Mouse (Mus musculus) kidney, embryonic 15.5 days (tissue): ENCODE data around the gene Col8a1. TPM values are rescaled to one million over a fixed set of nuclear protein-coding genes. Genes with fewer than 3 reads are reported as not detected.

Experiments
- ATAC-seq: fragments of 200-750 bp; cut with Nextera tagmentation; replicated peaks from 2 replicates; pipeline ENCODE4 v1.8.0; 2017; ENCODE audit warnings: moderate TSS enrichment; ENCODE audit not compliant: low FRiP score
- H3K27ac ChIP-seq: fragments of 300-500 bp; sonication (generic); 2 replicates; pipeline ENCODE4 v1.5.1; 2015; ENCODE audit warnings: mild to moderate bottlenecking, inconsistent platforms
- H3K27me3 ChIP-seq: fragments of 300-500 bp; sonication (generic); 2 replicates; pipeline ENCODE4 v1.6.1; 2015; ENCODE audit warnings: inconsistent platforms
- H3K36me3 ChIP-seq: fragments of 300-500 bp; sonication (generic); 2 replicates; pipeline ENCODE4 v1.6.1; 2015; ENCODE audit warnings: inconsistent platforms
- H3K4me1 ChIP-seq: fragments of 300-500 bp; sonication (generic); 2 replicates; pipeline ENCODE4 v1.6.1; 2015; ENCODE audit warnings: inconsistent platforms
- H3K4me2 ChIP-seq: fragments of 300-500 bp; sonication (generic); 2 replicates; pipeline ENCODE4 v1.6.1; 2015; ENCODE audit warnings: moderate library complexity, mild to moderate bottlenecking, inconsistent platforms
- H3K4me3 ChIP-seq: fragments of 300-500 bp; sonication (generic); replicated peaks from 2 replicates; pipeline ENCODE4 v1.5.1; 2015; ENCODE audit warnings: mild to moderate bottlenecking, inconsistent platforms
- H3K9ac ChIP-seq: fragments of 300-500 bp; sonication (generic); 2 replicates; pipeline ENCODE4 v1.6.1; 2015; ENCODE audit warnings: mild to moderate bottlenecking, inconsistent platforms
- H3K9me3 ChIP-seq: fragments of 300-500 bp; sonication (generic); replicated peaks from 2 replicates; pipeline ENCODE4 v1.6.1; 2016; ENCODE audit warnings: inconsistent platforms
- WGBS: fragments of 180-500 bp; shearing (Covaris S2); methylation state at CpG from one replicate; pipeline ENCODE4 v1.1.7; 2015; ENCODE audit warnings: mixed read lengths; 5-methylcytosine and 5-hydroxymethylcytosine counted together
- polyA plus RNA-seq: library from polyadenylated mRNA; unstranded; fragments of >200 nt; fragmentation: Nextera tagmentation; extraction: Ambion mirVana; gene quantifications from 2 replicates; pipeline ENCODE4 v1.2.1, GENCODE M21; 2015

Gene Col8a1
- 2.5 and 2.8 TPM in 2 replicates for polyA plus RNA-seq

GRCm38 (mm10) chr16:57754526-57755125 lies at the start of gene Col8a1:
Col8a1 (minus strand) TSS chr16:57754737.
- ATAC-seq: 0 out of 2 replicates have a peak, but pooled peaks have one; percentile 25
- H3K27me3 ChIP-seq: peaks cover 20% of the 10 kb centered on the region
- H3K4me2 ChIP-seq: peak within 1 kb of the TSS; percentile 79
- WGBS: 2% methylated on average over 19 of the region's 19 CpGs
- H3K9me3 ChIP-seq: no peaks in the 10 kb centered on the region
- peak within 1 kb of the TSS; percentile 31; the same call in 1 of the 2 replicates for H3K9ac ChIP-seq
- H3K36me3 ChIP-seq: no peaks in the 10 kb centered on the region
- no peak within 1 kb of the TSS for H3K27ac ChIP-seq
- H3K4me3 ChIP-seq: peak within 1 kb of the TSS; percentile 41
- H3K4me1 ChIP-seq: peaks cover 8% of the 10 kb centered on the region; the same call in 1 of the 2 replicates

GRCm38 (mm10) chr16:57801886-57802285 lies 47.3 kb upstream of the Col8a1 start:
- ATAC-seq: no peak
- Histone ChIP-seq H3K4me3 (no peak overlapping the region), H3K27me3 (no peaks in the 10 kb centered on the region), H3K9me3 (no peaks in the 10 kb centered on the region), H3K9ac (no peak overlapping the region), H3K4me2 (no peak overlapping the region), H3K27ac (no peak overlapping the region), H3K36me3 (no peaks in the 10 kb centered on the region), H3K4me1 (no peaks in the 10 kb centered on the region)
- 93% methylated on average over 2 of the region's 2 CpGs for whole genome bisulfite sequencing

GRCm38 (mm10) chr16:57796321-57796720 lies 41.8 kb upstream of the Col8a1 start:
- no peak for ATAC-seq
- Histone ChIP-seq H3K4me3 (no peak overlapping the region), H3K9ac (no peak overlapping the region), H3K27me3 (no peaks in the 10 kb centered on the region), H3K9me3 (no peaks in the 10 kb centered on the region), H3K36me3 (no peaks in the 10 kb centered on the region), H3K27ac (no peak overlapping the region), H3K4me1 (no peaks in the 10 kb centered on the region), H3K4me2 (no peak overlapping the region)
- WGBS: 70% methylated on average over 6 of the region's 6 CpGs

- Histone ChIP-seq H3K27ac (no peak overlapping the region), H3K4me1 (no peaks in the 10 kb centered on the region), H3K9ac (no peak overlapping the region), H3K27me3 (no peaks in the 10 kb centered on the region), H3K4me3 (no peak overlapping the region), H3K4me2 (no peak overlapping the region), H3K9me3 (no peaks in the 10 kb centered on the region), H3K36me3 (no peaks in the 10 kb centered on the region)
- no peak for ATAC-seq
Observed at GRCm38 (mm10) chr16:57779011-57779410, 24.5 kb upstream of the Col8a1 start.

DNA sequence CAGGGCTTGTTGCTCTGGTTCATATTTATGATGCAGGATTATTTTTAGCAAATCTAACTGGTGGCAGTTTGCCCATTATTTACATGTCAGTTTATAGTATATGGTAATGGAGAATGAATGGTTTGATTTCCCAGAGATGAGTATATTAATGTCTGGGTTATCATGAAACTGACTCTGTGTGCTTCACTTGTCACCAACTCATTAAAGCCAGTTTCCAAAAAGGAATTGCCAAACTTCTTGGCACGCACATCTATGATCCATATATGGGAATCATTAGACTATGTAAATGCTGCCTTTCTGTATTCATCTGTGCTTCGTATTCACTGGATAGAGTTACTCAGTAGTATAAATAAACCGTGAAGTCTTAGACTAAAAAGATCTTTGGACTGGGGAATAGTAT lies 11.1 kb upstream of the Col8a1 start:
- 75% methylated on average over 3 of the region's 3 CpGs for WGBS
- Histone ChIP-seq H3K9me3 (no peaks in the 10 kb centered on the region), H3K4me1 (no peaks in the 10 kb centered on the region), H3K27me3 (no peaks in the 10 kb centered on the region), H3K27ac (no peak overlapping the region), H3K9ac (no peak overlapping the region), H3K4me3 (no peak overlapping the region), H3K4me2 (no peak overlapping the region), H3K36me3 (no peaks in the 10 kb centered on the region)
- ATAC-seq: no peak

DNA sequence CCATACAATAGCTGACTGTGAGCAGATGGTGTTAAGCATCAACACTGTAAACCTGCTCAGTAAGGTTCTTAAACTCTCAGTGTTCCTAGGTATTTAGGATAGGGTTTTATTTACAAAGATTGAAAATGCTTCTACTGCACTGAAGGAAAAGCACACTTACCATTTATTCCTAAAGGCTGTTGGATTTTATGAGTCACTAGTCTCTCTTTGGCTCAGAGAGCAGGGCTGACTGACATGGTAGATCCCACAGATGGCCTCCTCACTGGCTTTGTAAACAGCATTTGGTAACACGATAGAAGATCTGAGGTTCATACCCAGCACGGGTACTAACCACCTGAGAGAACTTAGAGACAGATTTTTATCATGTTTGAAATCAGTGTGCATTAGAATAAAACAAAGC lies 5.3 kb upstream of the Col8a1 start:
- Histone ChIP-seq H3K9me3 (no peaks in the 10 kb centered on the region), H3K4me1 (peaks cover 5% of the 10 kb centered on the region; the same call in 1 of the 2 replicates), H3K4me2 (no peak overlapping the region), H3K27ac (no peak overlapping the region), H3K27me3 (peaks cover 12% of the 10 kb centered on the region), H3K36me3 (no peaks in the 10 kb centered on the region), H3K9ac (no peak overlapping the region), H3K4me3 (no peak overlapping the region)
- WGBS: 40% methylated on average over 2 of the region's 2 CpGs
- no peak for ATAC-seq

GRCm38 (mm10) chr16:57755708-57756107 lies 1.2 kb upstream of the Col8a1 start:
- Histone ChIP-seq H3K4me2 (peak overlapping the region; percentile 79; the same call in 1 of the 2 replicates), H3K4me3 (no peak overlapping the region), H3K27ac (no peak overlapping the region), H3K9ac (no peak overlapping the region), H3K4me1 (peaks cover 8% of the 10 kb centered on the region; the same call in 1 of the 2 replicates), H3K36me3 (no peaks in the 10 kb centered on the region), H3K9me3 (no peaks in the 10 kb centered on the region), H3K27me3 (peaks cover 20% of the 10 kb centered on the region)
- WGBS: 54% methylated on average over 5 of the region's 5 CpGs
- ATAC-seq: no peak

- Histone ChIP-seq H3K9ac (peak overlapping the region; percentile 31; the same call in 1 of the 2 replicates), H3K27ac (no peak overlapping the region), H3K4me3 (peak overlapping the region; percentile 41), H3K4me1 (peaks cover 8% of the 10 kb centered on the region; the same call in 1 of the 2 replicates), H3K9me3 (no peaks in the 10 kb centered on the region), H3K27me3 (peaks cover 20% of the 10 kb centered on the region), H3K4me2 (peak overlapping the region; percentile 79), H3K36me3 (no peaks in the 10 kb centered on the region)
- peak; percentile 66 for ATAC-seq
- WGBS: 22% methylated on average over 12 of the region's 12 CpGs
Observed at GRCm38 (mm10) chr16:57755241-57755640, 704 bp upstream of the Col8a1 start.

- Histone ChIP-seq H3K9me3 (no peaks in the 10 kb centered on the region), H3K27me3 (peaks cover 20% of the 10 kb centered on the region), H3K36me3 (no peaks in the 10 kb centered on the region), H3K4me3 (no peak overlapping the region), H3K4me1 (peaks cover 8% of the 10 kb centered on the region; the same call in 1 of the 2 replicates), H3K9ac (no peak overlapping the region), H3K4me2 (peak overlapping the region; percentile 79; the same call in 1 of the 2 replicates), H3K27ac (no peak overlapping the region)
- 52% methylated on average over 10 of the region's 10 CpGs for WGBS
- no peak for ATAC-seq
Observed at GRCm38 (mm10) chr16:57753539-57754280, 827 bp downstream of the Col8a1 start.

GRCm38 (mm10) chr16:57750549-57750948 lies 4.0 kb downstream of the Col8a1 start:
- no peak overlapping the region for H3K27ac ChIP-seq
- H3K36me3 ChIP-seq: no peaks in the 10 kb centered on the region
- no peaks in the 10 kb centered on the region for H3K9me3 ChIP-seq
- ATAC-seq: no peak
- no peak overlapping the region for H3K4me2 ChIP-seq
- WGBS: 60% methylated on average over 2 of the region's 2 CpGs
- H3K4me1 ChIP-seq: peaks cover 8% of the 10 kb centered on the region; the same call in 1 of the 2 replicates
- H3K27me3 ChIP-seq: peaks cover 13% of the 10 kb centered on the region
- H3K9ac ChIP-seq: no peak overlapping the region
- H3K4me3 ChIP-seq: no peak overlapping the region

DNA sequence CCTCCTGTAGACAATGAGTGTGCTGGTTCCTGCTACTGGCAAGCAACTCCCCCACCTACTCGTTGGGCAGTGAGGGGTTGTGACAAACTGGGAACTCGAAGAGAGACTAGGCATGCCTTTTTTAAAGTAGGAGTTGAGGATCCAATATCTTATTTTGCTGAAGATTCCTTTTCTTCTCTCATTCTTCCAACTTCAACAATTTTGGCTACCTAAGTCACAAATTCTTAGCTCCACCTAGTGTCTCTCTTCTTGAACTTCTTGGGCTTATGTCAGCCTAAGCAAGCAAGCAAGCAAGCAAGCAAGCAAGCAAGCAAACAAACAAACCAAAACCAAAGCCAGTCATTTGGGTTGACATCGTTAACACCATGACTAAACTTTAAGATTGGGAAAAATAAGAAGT lies 6.4 kb downstream of the Col8a1 start:
- Histone ChIP-seq H3K4me1 (no peaks in the 10 kb centered on the region), H3K9ac (no peak overlapping the region), H3K4me2 (no peak overlapping the region), H3K36me3 (no peaks in the 10 kb centered on the region), H3K9me3 (no peaks in the 10 kb centered on the region), H3K4me3 (no peak overlapping the region), H3K27ac (no peak overlapping the region), H3K27me3 (no peaks in the 10 kb centered on the region; the same call in 1 of the 2 replicates)
- 55% methylated on average over 3 of the region's 3 CpGs for WGBS
- no peak for ATAC-seq

- no peaks in the 10 kb centered on the region for H3K36me3 ChIP-seq
- H3K9ac ChIP-seq: no peak overlapping the region
- H3K27me3 ChIP-seq: no peaks in the 10 kb centered on the region; the same call in 1 of the 2 replicates
- WGBS: 64% methylated on average over 2 of the region's 2 CpGs
- no peak overlapping the region for H3K4me2 ChIP-seq
- H3K4me1 ChIP-seq: no peaks in the 10 kb centered on the region
- H3K4me3 ChIP-seq: no peak overlapping the region
- H3K9me3 ChIP-seq: no peaks in the 10 kb centered on the region
- no peak for ATAC-seq
- no peak overlapping the region for H3K27ac ChIP-seq
Observed at GRCm38 (mm10) chr16:57747357-57748056, 7.0 kb downstream of the Col8a1 start.
